Mouse (Mus musculus) right cerebral cortex, postnatal 4 days (tissue): ENCODE measurements around the gene Ramp2.

ENCODE experiments used
- DNase-seq: peaks from one replicate; pipeline ENCODE4 v3.0.0-alpha.2; 2022

Gene Ramp2

GRCm38 (mm10) chr11:101272446-101272845 is 26.6 kb downstream of the Ramp2 start:
- no peak for DNase-seq

GRCm38 (mm10) chr11:101275309-101275708 is 29.5 kb downstream of the Ramp2 start:
- no peak for DNase-seq

DNA sequence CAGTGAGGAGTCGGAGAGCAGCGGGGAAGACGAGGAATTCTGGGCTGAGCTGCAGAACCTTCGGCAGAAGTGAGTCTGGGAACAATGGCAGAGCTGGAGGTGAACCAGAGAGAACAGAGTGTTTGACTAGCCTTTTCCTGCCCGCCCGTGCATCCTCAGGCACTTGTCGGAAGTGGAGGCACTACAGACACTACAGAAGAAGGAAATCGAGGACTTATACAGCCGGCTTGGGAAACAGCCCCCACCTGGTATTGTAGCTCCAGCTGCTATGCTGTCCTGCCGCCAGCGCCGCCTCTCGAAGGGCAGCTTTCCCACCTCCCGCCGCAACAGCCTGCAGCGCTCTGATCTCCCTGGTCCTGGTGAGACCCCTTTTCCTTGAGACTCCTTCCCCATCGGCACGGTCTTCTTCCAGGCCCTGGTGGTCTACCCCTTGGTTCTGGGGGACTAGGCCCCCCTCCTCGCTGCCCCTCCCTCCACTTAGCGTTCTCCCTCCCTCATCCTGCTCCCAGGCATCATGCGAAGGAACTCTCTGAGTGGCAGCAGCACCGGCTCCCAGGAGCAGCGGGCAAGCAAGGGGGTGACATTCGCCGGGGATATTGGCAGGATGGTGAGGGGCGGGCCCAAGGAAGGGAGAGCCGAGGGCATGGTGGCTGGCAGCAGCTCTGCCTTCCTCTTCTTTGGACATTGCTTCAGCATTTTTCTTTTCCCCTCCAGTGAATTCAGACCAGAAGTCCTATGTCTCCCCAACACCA is 30.7 kb downstream of the Ramp2 start:
- no peak for DNase-seq

DNA sequence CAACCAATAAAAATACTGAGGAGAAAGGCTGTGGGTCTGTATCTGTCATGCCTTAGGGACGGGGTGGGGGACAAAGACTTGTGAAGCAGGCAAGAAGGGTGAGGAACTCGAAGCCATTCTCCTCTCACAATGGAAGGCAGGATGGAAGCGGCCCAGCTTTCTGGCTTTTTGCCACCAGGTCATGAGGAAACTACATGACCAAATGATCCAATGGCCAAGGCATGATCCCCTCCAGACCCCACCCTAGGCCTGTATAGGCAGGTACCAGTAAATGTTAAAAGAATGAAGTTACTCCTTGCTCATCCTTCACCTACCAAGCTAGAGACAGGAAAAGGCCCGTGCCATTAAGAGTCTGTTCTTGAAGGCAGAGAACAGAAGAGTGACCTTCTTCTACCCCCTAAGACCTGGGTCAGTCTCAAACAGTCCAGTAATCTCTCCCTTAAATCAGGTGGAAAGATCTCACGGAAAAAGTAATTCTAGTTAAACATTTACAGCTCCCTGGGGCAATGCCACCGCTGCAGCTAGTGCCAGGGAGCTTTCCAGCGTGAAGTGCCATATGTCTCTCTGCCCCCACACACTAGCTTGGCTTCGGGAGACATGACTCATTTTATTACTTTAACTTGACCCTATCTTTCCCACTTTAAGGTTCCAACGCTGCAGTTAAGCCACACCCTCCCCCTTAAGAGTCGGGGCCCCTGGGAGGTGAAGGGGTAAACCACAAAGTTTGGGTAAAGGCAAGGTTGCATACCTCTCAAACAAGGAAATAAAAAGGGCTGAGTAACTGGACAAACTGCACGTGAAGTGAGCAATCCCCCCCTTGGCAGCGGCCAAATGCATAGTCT is 31.8 kb downstream of the Ramp2 start:
- DNase-seq: no peak

- peak; percentile 76 for DNase-seq
Measured at GRCm38 (mm10) chr11:101278223-101279192, 32.7 kb downstream of the Ramp2 start, which contains the start of the genes Cntd1 and Coa3. Gene Cntd1, plus strand, starts transcription at chr11:101279012. Gene Coa3, minus strand, starts transcription at chr11:101279114.

- DNase-seq: no peak
Measured at GRCm38 (mm10) chr11:101279193-101279569, 33.4 kb downstream of the Ramp2 start.

DNA sequence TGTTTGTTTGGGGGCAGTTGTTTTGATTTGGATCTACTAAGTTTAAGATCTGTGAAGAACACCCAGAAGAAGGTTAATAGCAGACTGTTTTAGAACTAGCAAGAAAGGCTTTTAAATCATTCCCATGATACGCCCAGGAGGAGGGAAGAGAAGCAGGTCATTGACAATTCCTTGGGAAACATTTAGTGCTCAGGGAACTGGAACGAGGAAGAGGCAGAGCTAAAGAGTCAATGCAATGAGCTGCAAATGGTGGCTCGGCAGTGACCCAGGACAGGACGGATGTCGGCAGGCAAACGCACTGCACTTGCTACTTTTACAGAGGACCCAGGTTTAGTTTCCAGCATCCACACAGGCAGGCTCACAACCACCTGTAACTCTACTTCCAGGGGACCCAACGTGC is 35.0 kb downstream of the Ramp2 start:
- no peak for DNase-seq

DNA sequence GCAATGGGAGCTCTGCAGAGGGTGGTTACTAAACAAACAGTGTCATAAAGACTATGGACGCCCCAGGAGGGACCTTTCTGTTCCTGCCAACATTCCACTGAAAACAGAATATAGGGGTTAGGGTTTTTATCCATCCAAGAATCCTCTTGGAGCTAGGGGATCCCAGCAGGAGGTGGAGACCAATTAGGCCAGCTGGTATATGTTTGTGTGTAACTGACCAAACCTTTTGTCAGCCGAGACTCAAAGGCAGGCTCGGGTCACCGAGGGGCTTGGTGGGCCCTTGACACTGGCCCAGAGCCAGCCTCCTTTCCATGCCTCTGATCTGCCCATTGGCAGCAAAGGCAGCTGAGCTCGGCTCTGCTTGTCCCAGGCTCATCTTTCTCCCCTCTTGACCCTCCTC is 37.1 kb downstream of the Ramp2 start:
- no peak for DNase-seq

DNA sequence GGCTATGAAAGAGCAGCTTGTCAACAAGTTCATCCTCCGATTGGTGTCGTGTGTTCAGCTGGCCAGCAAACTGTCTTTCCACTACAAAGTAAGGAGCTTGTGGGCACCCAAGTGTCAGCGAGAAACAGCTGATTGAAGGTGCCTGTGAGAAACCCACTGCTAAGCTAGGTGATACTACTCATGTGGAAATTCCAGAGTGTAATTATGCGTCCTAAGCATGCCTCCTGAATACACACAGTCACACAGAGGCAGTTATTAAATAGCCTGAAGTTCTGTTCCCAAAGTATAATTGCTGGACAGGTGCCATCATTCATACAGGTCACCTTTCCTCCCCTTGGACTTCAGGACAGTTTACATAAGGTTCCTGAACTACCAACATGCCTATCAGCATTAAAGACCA is 38.0 kb downstream of the Ramp2 start:
- no peak for DNase-seq

DNA sequence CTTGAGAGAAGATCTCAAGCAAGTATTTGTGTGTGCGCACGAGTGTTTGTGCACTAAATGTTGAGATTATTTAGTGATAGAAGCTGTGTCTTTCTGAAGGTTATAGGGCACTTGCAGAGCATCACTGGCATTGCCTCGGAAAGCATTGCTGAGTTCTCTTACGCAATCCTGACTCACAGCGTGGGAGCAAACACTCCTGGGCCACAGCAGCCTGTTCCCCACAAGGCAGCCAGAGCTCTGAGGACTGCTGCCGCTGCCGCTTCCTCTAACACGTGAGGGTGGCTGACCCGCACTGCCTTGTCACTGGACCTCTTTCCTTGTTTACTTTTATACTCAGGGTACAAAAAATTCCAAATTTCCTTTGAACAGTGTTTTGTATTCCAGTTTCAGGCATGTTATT is 41.5 kb downstream of the Ramp2 start:
- no peak for DNase-seq

DNA sequence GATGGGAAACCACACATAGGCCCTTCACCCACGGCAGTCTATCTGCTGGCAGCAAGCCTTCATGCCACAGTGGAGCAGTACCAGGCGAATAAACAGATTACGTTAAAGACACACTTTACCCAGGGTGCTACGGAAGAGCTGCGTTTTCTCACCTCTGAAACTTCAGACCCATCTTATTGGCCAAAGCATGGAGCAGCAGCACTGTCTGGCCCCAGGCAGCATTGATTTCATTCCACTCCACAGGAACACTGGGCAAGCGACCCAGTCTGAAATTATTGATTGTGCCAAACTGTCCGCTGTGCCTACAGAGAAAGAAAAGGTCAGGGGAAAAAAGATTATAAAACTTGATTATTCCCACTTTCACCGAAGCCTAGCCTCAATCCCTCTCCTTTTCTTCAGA is 45.4 kb downstream of the Ramp2 start:
- DNase-seq: no peak

- DNase-seq: no peak
Measured at GRCm38 (mm10) chr11:101295191-101295590, 49.4 kb downstream of the Ramp2 start.

DNA sequence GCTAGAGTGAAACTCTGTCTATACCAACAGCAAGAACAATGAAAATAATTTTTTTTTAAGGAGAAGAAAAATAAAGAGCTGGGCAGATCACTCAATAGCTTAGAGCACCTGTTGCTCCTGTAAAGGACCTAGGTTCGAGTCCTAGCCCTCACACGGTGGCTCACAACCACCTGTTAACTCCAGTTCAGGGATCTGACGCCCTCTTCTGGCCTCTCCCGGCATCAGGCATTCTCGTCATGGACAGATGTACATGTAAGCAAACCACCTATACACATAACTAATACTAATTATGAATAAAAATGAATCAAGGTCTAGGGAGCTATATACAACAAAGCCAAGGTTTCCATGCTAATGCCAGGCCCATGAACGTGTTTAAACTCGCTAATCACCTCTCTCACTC is 55.1 kb downstream of the Ramp2 start:
- DNase-seq: no peak

DNA sequence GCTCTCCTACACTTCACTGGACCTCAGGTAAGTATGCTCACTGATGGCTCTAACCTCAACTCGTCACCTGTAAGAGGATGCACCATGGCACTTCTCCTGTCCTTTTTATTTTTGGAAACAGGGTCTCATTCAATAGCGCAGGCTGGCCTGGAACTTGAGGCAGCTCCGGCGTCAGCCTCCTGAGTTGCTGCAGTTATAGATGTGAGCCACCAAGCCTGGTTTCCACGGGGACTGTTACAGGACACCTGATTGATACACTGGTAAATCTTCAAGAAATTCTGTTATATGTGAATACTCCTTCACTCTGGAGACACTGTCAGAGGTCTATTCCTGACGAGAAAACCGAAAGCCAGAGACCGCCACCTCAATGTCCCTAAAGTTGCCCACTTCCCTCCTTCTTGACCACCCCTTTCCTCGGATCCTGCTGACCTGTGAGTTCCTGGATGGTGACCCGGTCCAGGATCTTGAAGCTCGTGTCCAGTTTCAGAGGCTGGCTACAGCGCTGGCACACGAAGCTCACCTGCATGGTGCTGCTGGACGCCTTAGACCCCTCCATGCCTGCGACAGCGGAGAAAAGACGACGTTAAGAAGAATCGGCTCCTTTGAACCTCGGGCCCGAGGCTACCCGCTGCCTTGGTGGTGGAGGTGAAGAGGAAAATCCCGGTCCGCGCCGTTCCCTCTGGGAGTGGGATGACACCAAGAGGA is 55.6 kb downstream of the Ramp2 start:
- DNase-seq: no peak

GRCm38 (mm10) chr11:101302004-101302798 is 56.4 kb downstream of the Ramp2 start, which contains the start of gene Becn1:
Gene Becn1, minus strand, starts transcription at chr11:101302286.
- DNase-seq: peak; percentile 99

DNA sequence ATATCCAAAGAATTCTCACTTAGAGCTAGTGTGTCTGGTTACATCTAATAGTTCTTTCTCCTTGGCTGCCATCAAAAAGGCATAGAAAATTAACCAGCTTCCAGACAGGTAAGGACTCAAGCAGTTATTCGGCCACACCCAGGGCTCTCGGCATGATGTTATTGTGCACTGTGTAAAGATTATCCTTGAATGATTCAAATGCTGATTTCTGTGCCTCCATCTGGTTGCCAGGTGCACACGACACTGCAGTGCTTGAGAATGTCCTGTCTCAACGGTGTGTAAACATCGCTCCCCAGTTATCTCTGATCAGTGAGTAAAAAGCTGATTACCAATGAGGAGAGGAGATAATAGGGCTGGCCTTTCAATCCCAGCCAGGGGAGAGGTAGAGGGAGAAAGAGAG is 61.9 kb downstream of the Ramp2 start:
- no peak for DNase-seq
